Mouse (Mus musculus): ENCODE data around the gene Zfand5. TPM values are rescaled to one million over a fixed set of nuclear protein-coding genes. Genes with fewer than 3 reads are reported as not detected.
"Not testable (repeated sequence)": the region's sequence is repeated elsewhere in the genome, so short reads cannot be mapped to it uniquely, and the experiment has no call there.

Zfand5 gene
- polyA plus RNA-seq, 1 experiment from 2014 or later = 119 TPM

GRCm38 (mm10) chr19:21301787-21302186 lies 29.7 kb downstream of the Zfand5 start:
- 71% methylated on average over 3 of the region's 3 CpGs for WGBS
- Histone ChIP-seq H3K9me3 (ENCODE audit: control insufficient read depth, low read length) (no peaks in the 10 kb centered on the region), H3K4me3 (ENCODE audit: low read depth, low read length) (no peak overlapping the region), H3K27ac (replicated peaks; ENCODE audit: low read depth, low read length) (no peak overlapping the region), H3K4me2 (ENCODE audit: low read depth, severe bottlenecking) (no peak overlapping the region), H3K36me3 (ENCODE audit: control insufficient read depth, insufficient read depth, low read length) (no peaks in the 10 kb centered on the region), H3K9ac (ENCODE audit: low read length) (no peak overlapping the region), H3K27me3 (ENCODE audit: control insufficient read depth, insufficient read depth, low read length) (no peaks in the 10 kb centered on the region), H3K4me1 (ENCODE audit: control insufficient read depth, insufficient read depth, low read length) (no peaks in the 10 kb centered on the region)
- DNase-seq (ENCODE audit: low spot score) (no peak), ATAC-seq (ENCODE audit: insufficient number of reproducible peaks, low FRiP score, low TSS enrichment, low read depth) (no peak)

DNA sequence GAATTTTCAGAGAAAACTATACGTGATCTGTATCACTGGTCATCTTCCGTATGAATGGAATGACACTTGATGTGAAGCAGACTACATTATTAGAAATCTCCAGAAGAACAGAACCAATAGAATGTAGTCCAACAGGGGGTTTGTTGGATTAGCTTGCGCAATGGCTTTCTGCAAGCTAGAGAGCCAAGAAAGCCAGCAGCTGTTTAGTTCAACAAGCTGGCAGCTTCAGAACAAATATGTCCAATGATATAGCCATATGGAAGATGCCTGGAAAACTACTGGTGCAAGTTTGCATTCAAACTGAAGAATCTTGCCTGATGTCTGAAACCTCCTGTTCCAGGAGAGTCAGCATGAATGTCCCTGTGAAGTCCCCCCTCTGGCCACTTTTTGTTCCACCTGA lies 35.7 kb downstream of the Zfand5 start:
- ATAC-seq (ENCODE audit: insufficient number of reproducible peaks, low FRiP score, low TSS enrichment, low read depth) (no peak), DNase-seq (ENCODE audit: low spot score) (no peak)
- Histone ChIP-seq H3K36me3 (ENCODE audit: control insufficient read depth, insufficient read depth, low read length) (no peaks in the 10 kb centered on the region), H3K27ac (replicated peaks; ENCODE audit: low read depth, low read length) (no peak overlapping the region), H3K4me1 (ENCODE audit: control insufficient read depth, insufficient read depth, low read length) (no peaks in the 10 kb centered on the region), H3K4me3 (ENCODE audit: low read depth, low read length) (no peak overlapping the region), H3K9ac (ENCODE audit: low read length) (no peak overlapping the region), H3K9me3 (ENCODE audit: control insufficient read depth, low read length) (no peaks in the 10 kb centered on the region), H3K4me2 (ENCODE audit: low read depth, severe bottlenecking) (no peak overlapping the region), H3K27me3 (ENCODE audit: control insufficient read depth, insufficient read depth, low read length) (no peaks in the 10 kb centered on the region)
- WGBS = 90% methylated on average over 3 of the region's 3 CpGs

- WGBS = 93% methylated on average over 5 of the region's 5 CpGs
- not testable (repeated sequence) for H3K27ac ChIP-seq (replicated peaks; ENCODE audit: low read depth, low read length); H3K36me3 ChIP-seq (ENCODE audit: control insufficient read depth, insufficient read depth, low read length); H3K27me3 ChIP-seq (ENCODE audit: control insufficient read depth, insufficient read depth, low read length); H3K4me1 ChIP-seq (ENCODE audit: control insufficient read depth, insufficient read depth, low read length); H3K9me3 ChIP-seq (ENCODE audit: control insufficient read depth, low read length); H3K4me2 ChIP-seq (ENCODE audit: low read depth, severe bottlenecking); DNase-seq (ENCODE audit: low spot score); ATAC-seq (ENCODE audit: insufficient number of reproducible peaks, low FRiP score, low TSS enrichment, low read depth); H3K9ac ChIP-seq (ENCODE audit: low read length); H3K4me3 ChIP-seq (ENCODE audit: low read depth, low read length)
Measured at GRCm38 (mm10) chr19:21310364-21310763, 38.3 kb downstream of the Zfand5 start.

- no peak overlapping the region for H3K9ac ChIP-seq (ENCODE audit: low read length)
- no peak overlapping the region for H3K4me3 ChIP-seq (ENCODE audit: low read depth, low read length)
- WGBS = 85% methylated on average over 3 of the region's 3 CpGs
- H3K4me2 ChIP-seq (ENCODE audit: low read depth, severe bottlenecking) = no peak overlapping the region
- DNase-seq (ENCODE audit: low spot score) = no peak
- ATAC-seq (ENCODE audit: insufficient number of reproducible peaks, low FRiP score, low TSS enrichment, low read depth) = no peak
- no peaks in the 10 kb centered on the region for H3K9me3 ChIP-seq (ENCODE audit: control insufficient read depth, low read length)
- no peaks in the 10 kb centered on the region for H3K4me1 ChIP-seq (ENCODE audit: control insufficient read depth, insufficient read depth, low read length)
- H3K36me3 ChIP-seq (ENCODE audit: control insufficient read depth, insufficient read depth, low read length) = no peaks in the 10 kb centered on the region
- no peaks in the 10 kb centered on the region for H3K27me3 ChIP-seq (ENCODE audit: control insufficient read depth, insufficient read depth, low read length)
- H3K27ac ChIP-seq (replicated peaks; ENCODE audit: low read depth, low read length) = no peak overlapping the region
Measured at GRCm38 (mm10) chr19:21315701-21316100, 43.6 kb downstream of the Zfand5 start.

DNA sequence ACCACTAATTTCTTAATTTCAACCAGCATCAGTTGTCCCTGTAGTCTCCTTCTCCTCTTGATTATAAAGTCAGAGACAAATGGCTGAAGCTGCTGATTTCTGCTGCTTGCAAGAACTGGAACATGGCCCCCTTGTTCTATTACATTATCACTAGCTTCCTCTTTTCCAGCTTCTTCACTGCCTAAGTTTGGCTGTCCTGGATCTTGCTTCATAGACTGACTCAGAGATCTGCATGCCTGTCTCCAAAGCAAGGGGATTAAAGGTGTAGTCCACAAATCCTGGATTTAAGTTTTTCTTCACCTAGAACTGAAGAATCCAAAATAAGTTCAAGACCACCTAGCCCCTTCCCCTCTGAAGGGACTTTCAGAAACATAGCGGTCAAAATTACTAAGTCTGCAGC lies 47.5 kb downstream of the Zfand5 start:
- Histone ChIP-seq H3K4me2 (ENCODE audit: low read depth, severe bottlenecking) (no peak overlapping the region), H3K9me3 (ENCODE audit: control insufficient read depth, low read length) (no peaks in the 10 kb centered on the region), H3K9ac (ENCODE audit: low read length) (no peak overlapping the region), H3K27me3 (ENCODE audit: control insufficient read depth, insufficient read depth, low read length) (no peaks in the 10 kb centered on the region), H3K36me3 (ENCODE audit: control insufficient read depth, insufficient read depth, low read length) (no peaks in the 10 kb centered on the region), H3K4me3 (ENCODE audit: low read depth, low read length) (no peak overlapping the region), H3K4me1 (ENCODE audit: control insufficient read depth, insufficient read depth, low read length) (no peaks in the 10 kb centered on the region), H3K27ac (replicated peaks; ENCODE audit: low read depth, low read length) (no peak overlapping the region)
- ATAC-seq (ENCODE audit: insufficient number of reproducible peaks, low FRiP score, low TSS enrichment, low read depth) (no peak), DNase-seq (ENCODE audit: low spot score) (no peak)
- WGBS = 92% methylated on average over 1 of the region's 1 CpGs

GRCm38 (mm10) chr19:21325333-21325732 lies 53.3 kb downstream of the Zfand5 start:
- DNase-seq (ENCODE audit: low spot score) = no peak
- H3K4me1 ChIP-seq (ENCODE audit: control insufficient read depth, insufficient read depth, low read length) = no peaks in the 10 kb centered on the region
- H3K4me2 ChIP-seq (ENCODE audit: low read depth, severe bottlenecking) = no peak overlapping the region
- ATAC-seq (ENCODE audit: insufficient number of reproducible peaks, low FRiP score, low TSS enrichment, low read depth) = no peak
- no peak overlapping the region for H3K9ac ChIP-seq (ENCODE audit: low read length)
- no peaks in the 10 kb centered on the region for H3K36me3 ChIP-seq (ENCODE audit: control insufficient read depth, insufficient read depth, low read length)
- no peaks in the 10 kb centered on the region for H3K9me3 ChIP-seq (ENCODE audit: control insufficient read depth, low read length)
- WGBS = 78% methylated on average over 3 of the region's 3 CpGs
- no peaks in the 10 kb centered on the region for H3K27me3 ChIP-seq (ENCODE audit: control insufficient read depth, insufficient read depth, low read length)
- no peak overlapping the region for H3K27ac ChIP-seq (replicated peaks; ENCODE audit: low read depth, low read length)
- no peak overlapping the region for H3K4me3 ChIP-seq (ENCODE audit: low read depth, low read length)

DNA sequence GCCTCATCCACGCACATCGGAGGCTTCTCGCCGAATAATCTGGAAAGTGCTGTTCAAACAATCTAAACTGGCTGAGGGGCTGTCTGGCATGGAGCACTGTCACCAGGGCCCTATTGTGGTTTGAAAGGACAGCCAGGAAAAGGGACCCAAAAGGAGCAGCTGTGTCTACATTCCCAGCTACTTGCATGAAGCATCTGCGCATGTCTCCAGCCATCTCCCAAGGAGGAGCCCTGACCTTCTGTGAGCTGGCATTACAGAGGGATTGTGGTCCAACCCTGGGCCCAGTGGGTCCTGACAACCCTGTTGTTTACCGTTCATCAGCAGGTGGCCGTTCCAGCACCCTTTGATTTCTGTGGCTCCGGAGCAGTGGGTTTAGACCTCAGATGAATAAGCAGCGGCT lies 56.9 kb downstream of the Zfand5 start:
- ATAC-seq (ENCODE audit: insufficient number of reproducible peaks, low FRiP score, low TSS enrichment, low read depth) (no peak), DNase-seq (ENCODE audit: low spot score) (no peak)
- H3K4me3 ChIP-seq (ENCODE audit: low read depth, low read length) = no peak overlapping the region
- no peaks in the 10 kb centered on the region for H3K27me3 ChIP-seq (ENCODE audit: control insufficient read depth, insufficient read depth, low read length)
- no peaks in the 10 kb centered on the region for H3K36me3 ChIP-seq (ENCODE audit: control insufficient read depth, insufficient read depth, low read length)
- H3K9ac ChIP-seq (ENCODE audit: low read length) = no peak overlapping the region
- 81% methylated on average over 9 of the region's 9 CpGs for WGBS
- H3K4me1 ChIP-seq (ENCODE audit: control insufficient read depth, insufficient read depth, low read length) = no peaks in the 10 kb centered on the region
- H3K4me2 ChIP-seq (ENCODE audit: low read depth, severe bottlenecking) = no peak overlapping the region
- no peak overlapping the region for H3K27ac ChIP-seq (replicated peaks; ENCODE audit: low read depth, low read length)
- H3K9me3 ChIP-seq (ENCODE audit: control insufficient read depth, low read length) = no peaks in the 10 kb centered on the region

DNA sequence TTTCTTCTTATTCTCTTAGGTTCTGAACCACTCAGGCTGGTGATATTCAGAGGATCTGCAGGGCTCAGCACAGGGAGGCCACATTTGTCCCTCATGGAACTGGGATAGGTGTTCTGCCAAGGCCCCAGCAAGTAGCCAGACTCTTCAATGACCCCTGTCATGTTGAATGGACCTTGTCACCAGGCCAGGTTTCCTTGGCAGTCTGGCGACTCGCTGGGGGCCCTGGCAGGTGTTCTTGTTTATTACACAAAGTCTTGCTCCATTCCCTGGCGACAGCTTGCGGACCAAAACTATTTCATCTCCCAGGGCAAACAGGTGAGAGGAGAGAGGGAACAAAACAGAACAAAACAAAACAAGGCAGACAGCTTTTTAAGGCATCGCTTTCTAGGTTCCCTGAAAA lies 57.7 kb downstream of the Zfand5 start:
- no peak for ATAC-seq (ENCODE audit: insufficient number of reproducible peaks, low FRiP score, low TSS enrichment, low read depth)
- no peak for DNase-seq (ENCODE audit: low spot score)
- Histone ChIP-seq H3K9ac (ENCODE audit: low read length) (no peak overlapping the region), H3K9me3 (ENCODE audit: control insufficient read depth, low read length) (no peaks in the 10 kb centered on the region), H3K4me1 (ENCODE audit: control insufficient read depth, insufficient read depth, low read length) (no peaks in the 10 kb centered on the region), H3K4me3 (ENCODE audit: low read depth, low read length) (no peak overlapping the region), H3K4me2 (ENCODE audit: low read depth, severe bottlenecking) (no peak overlapping the region), H3K36me3 (ENCODE audit: control insufficient read depth, insufficient read depth, low read length) (no peaks in the 10 kb centered on the region), H3K27me3 (ENCODE audit: control insufficient read depth, insufficient read depth, low read length) (no peaks in the 10 kb centered on the region), H3K27ac (replicated peaks; ENCODE audit: low read depth, low read length) (no peak overlapping the region)
- WGBS = 65% methylated on average over 5 of the region's 5 CpGs

- ATAC-seq (ENCODE audit: insufficient number of reproducible peaks, low FRiP score, low TSS enrichment, low read depth) = no peak
- H3K9ac ChIP-seq (ENCODE audit: low read length) = no peak overlapping the region
- H3K4me2 ChIP-seq (ENCODE audit: low read depth, severe bottlenecking) = no peak overlapping the region
- no peak overlapping the region for H3K4me3 ChIP-seq (ENCODE audit: low read depth, low read length)
- H3K27me3 ChIP-seq (ENCODE audit: control insufficient read depth, insufficient read depth, low read length) = no peaks in the 10 kb centered on the region
- DNase-seq (ENCODE audit: low spot score) = no peak
- no peaks in the 10 kb centered on the region for H3K36me3 ChIP-seq (ENCODE audit: control insufficient read depth, insufficient read depth, low read length)
- no peak overlapping the region for H3K27ac ChIP-seq (replicated peaks; ENCODE audit: low read depth, low read length)
- 84% methylated on average over 6 of the region's 6 CpGs for WGBS
- no peaks in the 10 kb centered on the region for H3K9me3 ChIP-seq (ENCODE audit: control insufficient read depth, low read length)
- H3K4me1 ChIP-seq (ENCODE audit: control insufficient read depth, insufficient read depth, low read length) = no peaks in the 10 kb centered on the region
Measured at GRCm38 (mm10) chr19:21330305-21331115, 58.4 kb downstream of the Zfand5 start.
